Mouse (Mus musculus) spleen, adult 12 weeks (tissue): ENCODE results near the gene Rpl21.

Experiments used
- DNase-seq: peaks from one replicate; pipeline ENCODE4 v3.0.0; 2022; ENCODE audit warnings: low spot score

Rpl21 gene

GRCm38 (mm10) chr5:146833673-146834201 is 1.0 kb downstream of the Rpl21 start:
- DNase-seq: no peak

- DNase-seq: no peak
Observed at GRCm38 (mm10) chr5:146834959-146835358, 2.3 kb downstream of the Rpl21 start.

GRCm38 (mm10) chr5:146837967-146838720 is 5.5 kb downstream of the Rpl21 start:
- DNase-seq: no peak

GRCm38 (mm10) chr5:146838836-146839648 is 6.4 kb downstream of the Rpl21 start:
- DNase-seq: no peak

- DNase-seq: no peak
Observed at GRCm38 (mm10) chr5:146839760-146840159, 7.1 kb downstream of the Rpl21 start.

GRCm38 (mm10) chr5:146840422-146840821 is 7.7 kb downstream of the Rpl21 start:
- DNase-seq: no peak

GRCm38 (mm10) chr5:146841301-146841700 is 8.6 kb downstream of the Rpl21 start:
- no peak for DNase-seq

- no peak for DNase-seq
Observed at GRCm38 (mm10) chr5:146841996-146842395, 9.3 kb downstream of the Rpl21 start.

GRCm38 (mm10) chr5:146844301-146844941 is 11.7 kb downstream of the Rpl21 start:
- DNase-seq: no peak

- no peak for DNase-seq
Observed at GRCm38 (mm10) chr5:146844945-146845365, 12.3 kb downstream of the Rpl21 start, which contains the start of gene Rasl11a. TSS of gene Rasl11a (plus strand) at chr5:146845071.

GRCm38 (mm10) chr5:146846489-146846888 is 13.8 kb downstream of the Rpl21 start:
- no peak for DNase-seq

- no peak for DNase-seq
Observed at GRCm38 (mm10) chr5:146848936-146849582, 16.4 kb downstream of the Rpl21 start.

GRCm38 (mm10) chr5:146856106-146856505 is 23.4 kb downstream of the Rpl21 start:
- no peak for DNase-seq

- no peak for DNase-seq
Observed at GRCm38 (mm10) chr5:146857620-146858019, 24.9 kb downstream of the Rpl21 start.

GRCm38 (mm10) chr5:146858772-146859171 is 26.1 kb downstream of the Rpl21 start:
- no peak for DNase-seq

GRCm38 (mm10) chr5:146859246-146859645 is 26.6 kb downstream of the Rpl21 start:
- no peak for DNase-seq

GRCm38 (mm10) chr5:146860222-146860998 is 27.7 kb downstream of the Rpl21 start:
- DNase-seq: no peak

- DNase-seq: no peak
Observed at GRCm38 (mm10) chr5:146861588-146861987, 28.9 kb downstream of the Rpl21 start.

GRCm38 (mm10) chr5:146865511-146865910 is 32.8 kb downstream of the Rpl21 start:
- no peak for DNase-seq

GRCm38 (mm10) chr5:146866277-146866676 is 33.6 kb downstream of the Rpl21 start:
- no peak for DNase-seq
